Mouse (Mus musculus) ES-Bruce4 (cell line): Measurements from ENCODE around the gene Nucks1.

ENCODE experiments used
- CTCF ChIP-seq: IDR thresholded peaks from one replicate; pipeline ENCODE4 v1.8.1; 2011; ENCODE audit warnings: low read depth, low read length
- EP300 ChIP-seq: IDR thresholded peaks from 2 replicates; pipeline ENCODE4 v1.6.1; 2011; ENCODE audit warnings: low read depth, low read length; ENCODE audit not compliant: insufficient read depth
- POLR2A ChIP-seq: IDR thresholded peaks from one replicate; pipeline ENCODE4 v1.8.1; 2011; ENCODE audit warnings: low read length; ENCODE audit not compliant: insufficient read depth

DNA sequence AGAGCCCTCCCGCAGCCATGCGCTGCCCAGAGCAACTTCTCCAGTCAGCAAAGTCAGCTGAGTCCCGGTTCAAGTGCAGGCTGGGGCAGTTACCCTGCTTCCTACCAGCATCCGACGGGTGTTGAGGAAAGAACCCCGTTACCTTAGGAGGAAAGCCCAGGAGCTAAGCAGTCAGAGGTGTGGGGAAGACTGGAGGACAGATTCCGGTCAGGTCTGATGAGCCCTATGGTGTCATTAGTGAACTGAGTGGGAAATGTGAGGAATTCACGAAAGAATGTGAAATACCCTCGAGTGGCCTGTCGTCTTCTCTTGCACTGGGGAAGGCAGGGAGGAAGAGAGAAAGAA, 42.4 kb upstream of the Nucks1 start:
- TF ChIP-seq CTCF (no peak), EP300 (no peak), POLR2A (no peak)
